Mouse (Mus musculus) megakaryocyte, embryonic 14.5 days (primary cell): Measurements from ENCODE around the gene Hcfc2.

Experiments used
- FLI1 ChIP-seq: IDR thresholded peaks from 2 replicates; pipeline ENCODE4 v1.6.1; 2012; ENCODE audit warnings: low read length, inconsistent platforms, mixed read lengths
- GATA1 ChIP-seq: IDR thresholded peaks from 3 replicates; pipeline ENCODE4 v1.6.1; 2012; ENCODE audit warnings: mixed read lengths, low read length, inconsistent platforms, borderline replicate concordance

GRCm38 (mm10) chr10:82768901-82769300, 72.9 kb downstream of the Hcfc2 start:
- TF ChIP-seq GATA1: no peak
- TF ChIP-seq FLI1: no peak
